Mouse (Mus musculus) hindbrain, postnatal 0 days (tissue): ENCODE results near the gene Pam16. TPM values are rescaled to one million over a fixed set of nuclear protein-coding genes. Genes with fewer than 3 reads are reported as not detected.

Experiments
- ATAC-seq: fragments of 200-750 bp; cut with Nextera tagmentation; 2 replicates; pipeline ENCODE4 v1.8.0; 2017; ENCODE audit warnings: mild to moderate bottlenecking, moderate TSS enrichment, moderate library complexity
- DNase-seq: peaks from one replicate; pipeline ENCODE4 v3.0.0-alpha.2; 2015; ENCODE audit warnings: low spot score
- H3K27ac ChIP-seq: fragments of 300-500 bp; sonication (generic); 2 replicates; pipeline ENCODE4 v1.5.1; 2014; ENCODE audit warnings: mild to moderate bottlenecking
- H3K27me3 ChIP-seq: fragments of 300-500 bp; sonication (generic); 2 replicates; pipeline ENCODE4 v1.6.1; 2014; ENCODE audit warnings: low read length, mixed read lengths; ENCODE audit not compliant: insufficient read depth
- H3K36me3 ChIP-seq: fragments of 300-500 bp; sonication (generic); 2 replicates; pipeline ENCODE4 v1.6.1; 2014; ENCODE audit warnings: low read length, mixed read lengths; ENCODE audit not compliant: insufficient read depth
- H3K4me1 ChIP-seq: fragments of 300-500 bp; sonication (generic); 2 replicates; pipeline ENCODE4 v1.6.1; 2014; ENCODE audit warnings: antibody characterized with exemption, low read length, mixed read lengths; ENCODE audit not compliant: insufficient read depth
- H3K4me2 ChIP-seq: fragments of 300-500 bp; sonication (generic); 2 replicates; pipeline ENCODE4 v1.6.1; 2014; ENCODE audit warnings: low read depth, mild to moderate bottlenecking, low read length, moderate library complexity, mixed read lengths
- H3K4me3 ChIP-seq: fragments of 300-500 bp; sonication (generic); 2 replicates; pipeline ENCODE4 v1.5.1; 2014; ENCODE audit warnings: low read length
- H3K9ac ChIP-seq: fragments of 300-500 bp; sonication (generic); replicated peaks from 2 replicates; pipeline ENCODE4 v1.6.1; 2014; ENCODE audit warnings: mild to moderate bottlenecking, low read length, moderate library complexity, mixed read lengths
- H3K9me3 ChIP-seq: fragments of 300-500 bp; sonication (generic); 2 replicates; pipeline ENCODE4 v1.6.1; 2016; ENCODE audit warnings: low read length, mixed read lengths
- CTCF ChIP-seq: IDR thresholded peaks from 2 replicates; pipeline ENCODE4 v1.5.1; 2016; ENCODE audit warnings: antibody characterized with exemption, control low read depth, low read depth
- WGBS: fragments of 180-500 bp; shearing (Covaris S2); extraction: QIAGEN DNeasy Blood & Tissue Kit; methylation state at CpG from one replicate; pipeline ENCODE4 v1.1.7; 2014; 5-methylcytosine and 5-hydroxymethylcytosine counted together
- polyA plus RNA-seq: library from polyadenylated mRNA; unstranded; fragments of >200 nt; fragmentation: Nextera tagmentation; extraction: Ambion mirVana; gene quantifications from 2 replicates; pipeline ENCODE4 v1.2.1, GENCODE M21; 2015
- total RNA-seq: library from RNA; depleted of rRNA; stranded (reverse); fragments of >200 nt; gene quantifications from 2 replicates; pipeline ENCODE4 v1.2.3, GENCODE M21; 2014

Pam16 gene
- total and polyA plus RNA-seq, 2 experiments from 2014 or later = 25.4 to 140 TPM

- Histone ChIP-seq H3K27me3 (no peaks in the 10 kb centered on the region), H3K9ac (no peak overlapping the region), H3K4me1 (peaks cover 36% of the 10 kb centered on the region), H3K36me3 (no peaks in the 10 kb centered on the region; the same call in 1 of the 2 replicates), H3K27ac (peak overlapping the region; percentile 41; the same call in 1 of the 2 replicates), H3K9me3 (no peaks in the 10 kb centered on the region), H3K4me2 (peak overlapping the region; percentile 2; the same call in 1 of the 2 replicates), H3K4me3 (no peak overlapping the region)
- TF ChIP-seq CTCF = peak; percentile 23; the same call in 1 of the 2 replicates
- DNase-seq (peak; percentile 30), ATAC-seq (no peak)
- WGBS = 35% methylated on average over 13 of the region's 13 CpGs
Observed at GRCm38 (mm10) chr16:4642190-4642589, 17.4 kb upstream of the Pam16 start.

DNA sequence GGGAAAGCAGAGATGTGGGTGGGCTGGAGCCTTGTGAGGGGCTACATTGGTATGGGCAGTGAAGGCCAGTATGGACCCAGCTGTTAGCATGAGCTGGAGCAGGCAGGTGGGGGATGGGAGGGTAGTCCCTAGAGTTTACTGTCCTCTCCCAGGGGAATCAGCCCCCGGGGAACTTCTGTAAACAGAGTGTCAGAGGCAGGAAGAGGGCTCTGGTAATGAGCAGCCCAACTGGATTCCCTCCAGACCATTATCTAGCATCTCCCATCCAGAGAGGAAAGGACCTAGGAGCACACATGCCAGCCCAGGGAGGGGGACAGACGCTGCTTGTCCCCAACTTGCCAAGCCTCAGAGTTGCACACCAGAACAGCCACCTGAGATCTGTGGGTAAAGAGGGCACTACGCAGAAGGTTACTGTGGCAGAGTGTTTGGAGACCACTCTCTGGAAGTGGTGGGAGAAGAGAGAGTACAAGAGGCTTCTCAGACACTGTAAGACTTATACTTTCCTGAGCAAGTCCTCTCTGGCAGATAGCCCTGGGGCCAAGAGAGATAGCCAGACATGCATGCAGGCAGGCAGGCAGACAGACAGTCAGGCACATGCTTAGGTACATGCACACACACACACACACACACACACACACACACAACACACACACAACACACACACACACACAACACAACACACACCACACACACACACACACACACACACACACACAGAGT, 16.5 kb upstream of the Pam16 start:
- no peaks in the 10 kb centered on the region for H3K9me3 ChIP-seq
- H3K27me3 ChIP-seq = no peaks in the 10 kb centered on the region
- H3K27ac ChIP-seq = peak overlapping the region; percentile 20; the same call in 1 of the 2 replicates
- DNase-seq (no peak), ATAC-seq (no peak)
- H3K4me3 ChIP-seq = peak overlapping the region; percentile 49
- H3K36me3 ChIP-seq = no peaks in the 10 kb centered on the region; the same call in 1 of the 2 replicates
- no peak for TF ChIP-seq CTCF
- peak overlapping the region; percentile 81 for H3K4me2 ChIP-seq
- peaks cover 33% of the 10 kb centered on the region for H3K4me1 ChIP-seq
- H3K9ac ChIP-seq = no peak overlapping the region; the same call in 1 of the 2 replicates
- WGBS = 47% methylated on average over 3 of the region's 3 CpGs

GRCm38 (mm10) chr16:4640267-4641005, 15.6 kb upstream of the Pam16 start:
- peak overlapping the region; percentile 57 for H3K9ac ChIP-seq
- DNase-seq (peak; percentile 37), ATAC-seq (peak; percentile 16; the same call in 1 of the 2 replicates)
- peak overlapping the region; percentile 64; the same call in 1 of the 2 replicates for H3K27ac ChIP-seq
- no peak for TF ChIP-seq CTCF
- 12% methylated on average over 17 of the region's 17 CpGs for WGBS
- peak overlapping the region; percentile 81 for H3K4me2 ChIP-seq
- H3K4me3 ChIP-seq = peak overlapping the region; percentile 49
- H3K9me3 ChIP-seq = no peaks in the 10 kb centered on the region
- H3K27me3 ChIP-seq = no peaks in the 10 kb centered on the region
- peaks cover 32% of the 10 kb centered on the region for H3K4me1 ChIP-seq
- no peaks in the 10 kb centered on the region; the same call in 1 of the 2 replicates for H3K36me3 ChIP-seq

DNA sequence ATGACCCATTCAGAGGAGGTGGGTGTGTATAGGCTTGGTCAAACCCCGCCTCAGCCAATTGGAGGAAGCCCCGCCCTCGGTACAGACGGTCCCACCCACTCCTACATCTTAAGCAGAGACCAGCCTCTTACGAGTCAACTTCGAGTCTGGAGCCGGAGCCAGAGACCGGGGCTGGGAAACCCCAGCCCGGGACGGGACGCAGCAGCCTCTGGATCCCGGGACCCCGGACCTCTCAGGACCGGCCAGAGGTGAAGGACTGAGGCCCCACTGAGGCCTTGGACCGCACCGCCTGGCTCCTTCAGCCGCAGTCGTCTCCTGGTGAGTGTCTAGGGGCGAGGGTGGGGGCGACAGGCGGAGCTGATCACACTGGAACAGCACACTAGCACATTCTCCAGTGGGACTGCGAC, 15.0 kb upstream of the Pam16 start, which contains the start of the genes Vasn and Dnaja3:
Vasn (plus strand) TSS at position 111 of the 407 bp plus-strand sequence.
Dnaja3 (plus strand) TSS at position 159 of the 407 bp plus-strand sequence.
- H3K4me1 ChIP-seq = peaks cover 32% of the 10 kb centered on the region

DNA sequence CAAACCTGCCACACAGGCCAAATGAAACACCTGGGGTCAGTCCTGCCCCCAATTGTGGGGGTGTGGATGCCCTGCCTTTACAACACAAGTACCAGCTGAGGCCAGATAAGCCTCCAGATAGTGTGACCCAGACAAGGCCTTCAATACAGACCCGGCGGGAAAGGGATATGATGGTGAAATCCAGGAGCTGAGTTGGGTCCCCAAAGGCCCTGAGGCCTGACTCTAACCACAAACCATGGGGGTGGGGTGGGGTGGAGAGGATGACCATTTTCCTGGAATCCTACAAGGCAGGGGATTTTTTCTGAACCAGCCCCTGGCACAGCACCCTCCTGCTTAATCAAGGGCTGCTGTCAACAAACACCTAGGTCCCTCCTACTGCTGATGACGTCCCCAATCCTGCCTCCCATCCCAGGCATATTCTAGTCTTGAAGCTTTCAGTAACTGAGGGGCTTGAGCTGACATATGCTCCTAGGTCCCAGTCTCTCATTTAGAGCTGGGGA, 14.2 kb upstream of the Pam16 start:
- Histone ChIP-seq H3K9me3 (no peaks in the 10 kb centered on the region), H3K4me3 (no peak overlapping the region), H3K4me2 (no peak overlapping the region), H3K36me3 (no peaks in the 10 kb centered on the region), H3K4me1 (peaks cover 24% of the 10 kb centered on the region), H3K9ac (no peak overlapping the region), H3K27ac (no peak overlapping the region), H3K27me3 (no peaks in the 10 kb centered on the region)
- TF ChIP-seq CTCF = no peak
- no peak for ATAC-seq
- 92% methylated on average over 3 of the region's 3 CpGs for WGBS
- DNase-seq = no peak

More for the DNA sequence above, 15.0 kb upstream of the Pam16 start, which contains the start of the genes Vasn and Dnaja3:
- peak within 1 kb of the TSS; percentile 64; the same call in 1 of the 2 replicates for H3K27ac ChIP-seq
- no peak for TF ChIP-seq CTCF
- DNase-seq = peak; percentile 82
- WGBS = 3% methylated on average over 22 of the region's 22 CpGs
- no peaks in the 10 kb centered on the region for H3K27me3 ChIP-seq
- H3K9me3 ChIP-seq = no peaks in the 10 kb centered on the region
- H3K9ac ChIP-seq = peak within 1 kb of the TSS; percentile 57
- peak; percentile 88 for ATAC-seq
- no peaks in the 10 kb centered on the region for H3K36me3 ChIP-seq
- H3K4me3 ChIP-seq = peak within 1 kb of the TSS; percentile 49
- H3K4me2 ChIP-seq = peak within 1 kb of the TSS; percentile 81

GRCm38 (mm10) chr16:4635760-4636159, 11.0 kb upstream of the Pam16 start:
- DNase-seq (no peak), ATAC-seq (no peak)
- Histone ChIP-seq H3K4me2 (no peak overlapping the region), H3K4me1 (peaks cover 8% of the 10 kb centered on the region; the same call in 1 of the 2 replicates), H3K4me3 (no peak overlapping the region), H3K27me3 (no peaks in the 10 kb centered on the region), H3K9ac (no peak overlapping the region), H3K36me3 (no peaks in the 10 kb centered on the region; the same call in 1 of the 2 replicates), H3K27ac (no peak overlapping the region), H3K9me3 (no peaks in the 10 kb centered on the region)
- no peak for TF ChIP-seq CTCF
- WGBS = 50% methylated on average over 4 of the region's 4 CpGs
